Mouse (Mus musculus): Measurements from ENCODE around the gene Farp1. TPM values are rescaled to one million over a fixed set of nuclear protein-coding genes. Genes with fewer than 3 reads are reported as not detected.

Gene Farp1
- polyA plus RNA-seq, 2 experiments, result 43.3 to 78.5 TPM

- Histone ChIP-seq H3K9ac (ENCODE audit: low read depth, low read length, severe bottlenecking) (no peak overlapping the region), H3K36me3 (ENCODE audit: control insufficient read depth, insufficient read depth, low read length) (no peaks in the 10 kb centered on the region), H3K4me2 (replicated peaks; ENCODE audit: low read depth, low read length, severe bottlenecking) (peak overlapping the region; percentile 2; the same call in 1 of the 2 replicates), H3K27me3 (ENCODE audit: control insufficient read depth, insufficient read depth, low read length) (no peaks in the 10 kb centered on the region), H3K4me1 (ENCODE audit: control insufficient read depth, insufficient read depth, low read length) (peaks cover 59% of the 10 kb centered on the region), H3K4me3 (replicated peaks; ENCODE audit: low read length) (no peak overlapping the region), H3K27ac (replicated peaks; ENCODE audit: low read depth, low read length) (peak overlapping the region; percentile 63), H3K9me3 (ENCODE audit: control insufficient read depth, low read length) (no peaks in the 10 kb centered on the region)
- ATAC-seq (ENCODE audit: low FRiP score, low read depth) (no peak), DNase-seq (ENCODE audit: low spot score) (peak; percentile 29)
- 18% methylated on average over 5 of the region's 5 CpGs for WGBS
- no peak for TF ChIP-seq POLR2A (IDR thresholded peaks at IDR 0.05; ENCODE audit: borderline replicate concordance, extremely low read depth, insufficient read depth, insufficient read length)
Measured at GRCm38 (mm10) chr14:121054062-121054461, 19.1 kb downstream of the Farp1 start.

GRCm38 (mm10) chr14:121057750-121058149 is 22.8 kb downstream of the Farp1 start:
- Histone ChIP-seq H3K4me1 (ENCODE audit: control insufficient read depth, insufficient read depth, low read length) (peaks cover 81% of the 10 kb centered on the region), H3K27me3 (ENCODE audit: control insufficient read depth, insufficient read depth, low read length) (no peaks in the 10 kb centered on the region), H3K36me3 (ENCODE audit: control insufficient read depth, insufficient read depth, low read length) (no peaks in the 10 kb centered on the region), H3K4me3 (replicated peaks; ENCODE audit: low read length) (no peak overlapping the region), H3K9ac (ENCODE audit: low read depth, low read length, severe bottlenecking) (no peak overlapping the region), H3K4me2 (replicated peaks; ENCODE audit: low read depth, low read length, severe bottlenecking) (no peak overlapping the region), H3K27ac (replicated peaks; ENCODE audit: low read depth, low read length) (no peak overlapping the region), H3K9me3 (ENCODE audit: control insufficient read depth, low read length) (no peaks in the 10 kb centered on the region)
- TF ChIP-seq POLR2A (IDR thresholded peaks at IDR 0.05; ENCODE audit: borderline replicate concordance, extremely low read depth, insufficient read depth, insufficient read length), result no peak
- no peak for DNase-seq (ENCODE audit: low spot score)
- no peak for ATAC-seq (ENCODE audit: low FRiP score, low read depth)
- 91% methylated on average over 5 of the region's 5 CpGs for WGBS

GRCm38 (mm10) chr14:121058481-121058880 is 23.5 kb downstream of the Farp1 start:
- WGBS, result 100% methylated on average over 1 of the region's 1 CpGs
- TF ChIP-seq POLR2A (IDR thresholded peaks at IDR 0.05; ENCODE audit: borderline replicate concordance, extremely low read depth, insufficient read depth, insufficient read length), result no peak
- ATAC-seq (ENCODE audit: low FRiP score, low read depth) (no peak), DNase-seq (ENCODE audit: low spot score) (no peak)
- Histone ChIP-seq H3K4me1 (ENCODE audit: control insufficient read depth, insufficient read depth, low read length) (peaks cover 76% of the 10 kb centered on the region), H3K27ac (replicated peaks; ENCODE audit: low read depth, low read length) (no peak overlapping the region), H3K4me2 (replicated peaks; ENCODE audit: low read depth, low read length, severe bottlenecking) (no peak overlapping the region), H3K36me3 (ENCODE audit: control insufficient read depth, insufficient read depth, low read length) (no peaks in the 10 kb centered on the region), H3K9ac (ENCODE audit: low read depth, low read length, severe bottlenecking) (no peak overlapping the region), H3K9me3 (ENCODE audit: control insufficient read depth, low read length) (no peaks in the 10 kb centered on the region), H3K4me3 (replicated peaks; ENCODE audit: low read length) (no peak overlapping the region), H3K27me3 (ENCODE audit: control insufficient read depth, insufficient read depth, low read length) (no peaks in the 10 kb centered on the region)

GRCm38 (mm10) chr14:121059266-121059665 is 24.3 kb downstream of the Farp1 start:
- Histone ChIP-seq H3K4me3 (replicated peaks; ENCODE audit: low read length) (no peak overlapping the region), H3K27ac (replicated peaks; ENCODE audit: low read depth, low read length) (no peak overlapping the region), H3K36me3 (ENCODE audit: control insufficient read depth, insufficient read depth, low read length) (no peaks in the 10 kb centered on the region), H3K4me2 (replicated peaks; ENCODE audit: low read depth, low read length, severe bottlenecking) (no peak overlapping the region), H3K4me1 (ENCODE audit: control insufficient read depth, insufficient read depth, low read length) (peaks cover 71% of the 10 kb centered on the region), H3K9me3 (ENCODE audit: control insufficient read depth, low read length) (no peaks in the 10 kb centered on the region), H3K9ac (ENCODE audit: low read depth, low read length, severe bottlenecking) (no peak overlapping the region), H3K27me3 (ENCODE audit: control insufficient read depth, insufficient read depth, low read length) (no peaks in the 10 kb centered on the region)
- TF ChIP-seq POLR2A (IDR thresholded peaks at IDR 0.05; ENCODE audit: borderline replicate concordance, extremely low read depth, insufficient read depth, insufficient read length), result no peak
- 28% methylated on average over 10 of the region's 10 CpGs for WGBS
- ATAC-seq (ENCODE audit: low FRiP score, low read depth) (0 out of 2 replicates have a peak, but pooled peaks have one; percentile 37), DNase-seq (ENCODE audit: low spot score) (peak; percentile 55)

GRCm38 (mm10) chr14:121060484-121060883 is 25.5 kb downstream of the Farp1 start:
- no peak for TF ChIP-seq POLR2A (IDR thresholded peaks at IDR 0.05; ENCODE audit: borderline replicate concordance, extremely low read depth, insufficient read depth, insufficient read length)
- Histone ChIP-seq H3K4me3 (replicated peaks; ENCODE audit: low read length) (no peak overlapping the region), H3K27ac (replicated peaks; ENCODE audit: low read depth, low read length) (no peak overlapping the region), H3K9ac (ENCODE audit: low read depth, low read length, severe bottlenecking) (no peak overlapping the region), H3K4me1 (ENCODE audit: control insufficient read depth, insufficient read depth, low read length) (peaks cover 59% of the 10 kb centered on the region), H3K4me2 (replicated peaks; ENCODE audit: low read depth, low read length, severe bottlenecking) (no peak overlapping the region), H3K27me3 (ENCODE audit: control insufficient read depth, insufficient read depth, low read length) (no peaks in the 10 kb centered on the region), H3K36me3 (ENCODE audit: control insufficient read depth, insufficient read depth, low read length) (peaks cover under 1% of the 10 kb centered on the region; the same call in 1 of the 2 replicates), H3K9me3 (ENCODE audit: control insufficient read depth, low read length) (no peaks in the 10 kb centered on the region)
- ATAC-seq (ENCODE audit: low FRiP score, low read depth), result no peak
- WGBS, result 67% methylated on average over 11 of the region's 11 CpGs
- no peak for DNase-seq (ENCODE audit: low spot score)

GRCm38 (mm10) chr14:121061686-121062085 is 26.7 kb downstream of the Farp1 start:
- Histone ChIP-seq H3K27me3 (ENCODE audit: control insufficient read depth, insufficient read depth, low read length) (no peaks in the 10 kb centered on the region), H3K27ac (replicated peaks; ENCODE audit: low read depth, low read length) (peak overlapping the region; percentile 14; the same call in 1 of the 2 replicates), H3K4me3 (replicated peaks; ENCODE audit: low read length) (no peak overlapping the region), H3K9me3 (ENCODE audit: control insufficient read depth, low read length) (no peaks in the 10 kb centered on the region), H3K4me1 (ENCODE audit: control insufficient read depth, insufficient read depth, low read length) (peaks cover 50% of the 10 kb centered on the region), H3K4me2 (replicated peaks; ENCODE audit: low read depth, low read length, severe bottlenecking) (no peak overlapping the region), H3K9ac (ENCODE audit: low read depth, low read length, severe bottlenecking) (no peak overlapping the region), H3K36me3 (ENCODE audit: control insufficient read depth, insufficient read depth, low read length) (peaks cover 6% of the 10 kb centered on the region; the same call in 1 of the 2 replicates)
- TF ChIP-seq POLR2A (IDR thresholded peaks at IDR 0.05; ENCODE audit: borderline replicate concordance, extremely low read depth, insufficient read depth, insufficient read length), result no peak
- 48% methylated on average over 4 of the region's 4 CpGs for WGBS
- no peak for DNase-seq (ENCODE audit: low spot score)
- no peak for ATAC-seq (ENCODE audit: low FRiP score, low read depth)

Measured in limb, embryonic 14.5 days (tissue).